Mouse (Mus musculus) thymus, postnatal 10 days (tissue): ENCODE data around the gene Ahcyl2.

Source experiments
- DNase-seq, 2 experiments: peaks; one replicate each; pipeline ENCODE4 v3.0.0; 2021; ENCODE audit warnings: low spot score in 2 of 2

The Ahcyl2 gene

GRCm38 (mm10) chr6:29851873-29852272, 84.1 kb downstream of the Ahcyl2 start:
- no peak for DNase-seq

- peak; percentile 56 to 78 for DNase-seq
These were observed 85.5 kb downstream of the Ahcyl2 start for GRCm38 (mm10) chr6:29853213-29853899.

GRCm38 (mm10) chr6:29853900-29854390, 86.1 kb downstream of the Ahcyl2 start:
- no peak for DNase-seq

GRCm38 (mm10) chr6:29858619-29859018, 90.8 kb downstream of the Ahcyl2 start:
- DNase-seq, result no peak

- no peak for DNase-seq
These were observed 91.5 kb downstream of the Ahcyl2 start for GRCm38 (mm10) chr6:29859344-29859743.

- DNase-seq, result peak; percentile 18 to 66
These were observed 92.4 kb downstream of the Ahcyl2 start for GRCm38 (mm10) chr6:29860238-29860637.

GRCm38 (mm10) chr6:29864926-29865325, 97.1 kb downstream of the Ahcyl2 start:
- DNase-seq, result no peak

- no peak for DNase-seq
These were observed 99.3 kb downstream of the Ahcyl2 start for GRCm38 (mm10) chr6:29866935-29867724.

- DNase-seq, result no peak
These were observed 100.6 kb downstream of the Ahcyl2 start for GRCm38 (mm10) chr6:29868341-29868895.

- no peak for DNase-seq
These were observed 105.8 kb downstream of the Ahcyl2 start for GRCm38 (mm10) chr6:29873654-29874053.

- DNase-seq, result no peak
These were observed 107.8 kb downstream of the Ahcyl2 start for GRCm38 (mm10) chr6:29875576-29875975.

GRCm38 (mm10) chr6:29876782-29877181, 109.0 kb downstream of the Ahcyl2 start:
- no peak for DNase-seq

- no peak for DNase-seq
These were observed 111.8 kb downstream of the Ahcyl2 start for GRCm38 (mm10) chr6:29879579-29879978.

GRCm38 (mm10) chr6:29880796-29881195, 113.0 kb downstream of the Ahcyl2 start:
- DNase-seq, result no peak

GRCm38 (mm10) chr6:29881936-29882335, 114.1 kb downstream of the Ahcyl2 start:
- no peak for DNase-seq

- DNase-seq, result no peak
These were observed 115.1 kb downstream of the Ahcyl2 start for GRCm38 (mm10) chr6:29882870-29883269.

- no peak for DNase-seq
These were observed 123.3 kb downstream of the Ahcyl2 start for GRCm38 (mm10) chr6:29891151-29891550.

GRCm38 (mm10) chr6:29896976-29897375, 129.2 kb downstream of the Ahcyl2 start:
- peak; percentile 45 to 48 for DNase-seq

GRCm38 (mm10) chr6:29901450-29901849, 133.6 kb downstream of the Ahcyl2 start:
- DNase-seq, result no peak

GRCm38 (mm10) chr6:29902256-29902655, 134.4 kb downstream of the Ahcyl2 start:
- DNase-seq, result no peak

GRCm38 (mm10) chr6:29903343-29903914, 135.6 kb downstream of the Ahcyl2 start:
- no peak for DNase-seq

- no peak for DNase-seq
These were observed 136.5 kb downstream of the Ahcyl2 start for GRCm38 (mm10) chr6:29904281-29904680.
